Mouse (Mus musculus) megakaryocyte progenitor cell, adult 5-6 weeks (primary cell): Measurements from ENCODE around the gene Sod1. TPM values are rescaled to one million over a fixed set of nuclear protein-coding genes. Genes with fewer than 3 reads are reported as not detected.

ENCODE experiments used
- ATAC-seq: replicated peaks from 2 replicates; pipeline ENCODE4 v1.8.0; 2016; ENCODE audit warnings: mild to moderate bottlenecking, moderate TSS enrichment, inconsistent platforms; ENCODE audit not compliant: poor library complexity
- total RNA-seq, 2 experiments: library from RNA; stranded (forward) in 1 of 2; stranded (reverse) in 1 of 2; fragments of 157-497, 149-512 nt in 1 of 2; fragments of 200-1000 nt in 1 of 2; gene quantifications; 2 replicates each; pipeline versions ENCODE4 v1.2.3 to v1.2.4; 2015 to 2017

The Sod1 gene
- total RNA-seq (2015) (577 and 581 TPM in 2 replicates), total RNA-seq (2017) (672 and 752 TPM in 2 replicates)

DNA sequence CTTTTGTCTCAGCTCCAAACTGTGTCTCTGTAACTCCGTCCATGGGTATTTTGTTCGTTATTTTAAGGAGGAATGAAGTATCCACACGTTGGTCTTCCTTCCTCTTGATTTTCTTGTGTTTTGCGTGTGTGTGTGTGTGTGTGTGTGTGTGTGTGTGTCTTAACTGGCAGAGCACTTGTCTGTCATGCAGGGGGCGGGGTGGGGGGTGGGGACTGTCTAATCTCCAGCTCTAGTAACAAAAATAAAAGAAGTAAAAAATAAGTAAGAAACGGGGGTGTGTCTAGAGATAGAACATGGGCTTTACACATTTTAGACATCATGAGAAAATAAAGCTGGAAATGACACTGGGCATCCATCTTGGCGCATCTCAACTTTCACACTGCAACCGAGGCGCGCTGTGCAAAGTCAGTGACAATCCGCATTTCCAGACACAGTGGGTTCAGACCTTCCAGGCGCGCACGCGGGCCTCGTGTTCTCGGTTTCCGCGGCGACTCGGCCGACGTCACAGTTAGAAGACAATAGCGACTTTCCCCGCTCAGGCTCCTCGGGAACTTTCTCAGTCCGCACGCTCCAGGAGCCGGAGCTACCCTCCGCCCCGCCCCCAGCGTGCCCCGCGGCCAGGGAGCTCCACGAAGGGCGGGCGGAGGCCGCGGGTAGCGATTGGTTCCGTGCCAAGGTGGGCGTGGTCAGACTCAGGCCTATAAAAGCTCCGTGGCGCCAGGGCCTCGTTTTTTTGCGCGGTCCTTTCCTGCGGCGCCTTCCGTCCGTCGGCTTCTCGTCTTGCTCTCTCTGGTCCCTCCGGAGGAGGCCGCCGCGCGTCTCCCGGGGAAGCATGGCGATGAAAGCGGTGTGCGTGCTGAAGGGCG, at the start of gene Sod1:
Gene Sod1, plus strand, starts transcription at position 729 of the 866 bp plus-strand sequence.
- peak; percentile 87 for ATAC-seq

DNA sequence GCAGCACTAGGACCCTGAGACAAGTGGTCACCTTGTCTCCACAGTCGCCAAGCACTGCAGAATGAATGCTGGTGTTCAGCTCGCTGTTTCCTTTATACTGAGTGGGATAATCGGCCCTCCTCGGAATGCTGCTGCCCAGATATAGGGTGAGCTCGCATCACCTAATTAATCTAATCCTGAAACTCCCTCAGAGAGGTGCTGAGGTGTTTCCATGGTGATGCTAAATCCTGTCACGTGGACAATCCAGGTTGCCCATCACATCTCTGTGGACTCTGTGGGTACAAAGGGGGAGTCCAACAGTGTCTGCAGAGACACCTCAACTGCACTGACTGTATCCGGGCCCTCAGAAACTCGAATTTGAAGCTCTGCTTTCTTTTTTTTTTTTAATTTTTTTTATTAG, 49.1 kb upstream of the Sod1 start:
- ATAC-seq: no peak

DNA sequence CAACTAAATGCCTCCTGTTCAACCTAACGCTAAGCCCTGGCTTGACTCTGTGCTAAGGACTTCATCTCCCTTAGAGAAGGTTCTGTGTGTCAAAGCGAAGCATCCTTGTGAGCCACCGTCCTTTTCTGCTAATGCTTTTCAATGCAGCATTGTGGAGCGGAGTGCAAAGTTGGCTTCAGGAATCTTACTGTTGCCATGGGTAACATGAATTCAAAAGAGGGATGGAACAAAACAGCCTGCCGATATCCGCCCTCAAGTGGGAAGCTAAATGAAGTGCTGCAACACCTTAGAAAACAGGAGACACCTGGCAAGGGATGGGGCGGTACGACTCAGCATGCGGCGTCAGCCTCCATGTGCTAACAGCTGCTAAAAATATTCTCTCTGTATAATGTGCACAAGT, 44.1 kb upstream of the Sod1 start:
- ATAC-seq: no peak

DNA sequence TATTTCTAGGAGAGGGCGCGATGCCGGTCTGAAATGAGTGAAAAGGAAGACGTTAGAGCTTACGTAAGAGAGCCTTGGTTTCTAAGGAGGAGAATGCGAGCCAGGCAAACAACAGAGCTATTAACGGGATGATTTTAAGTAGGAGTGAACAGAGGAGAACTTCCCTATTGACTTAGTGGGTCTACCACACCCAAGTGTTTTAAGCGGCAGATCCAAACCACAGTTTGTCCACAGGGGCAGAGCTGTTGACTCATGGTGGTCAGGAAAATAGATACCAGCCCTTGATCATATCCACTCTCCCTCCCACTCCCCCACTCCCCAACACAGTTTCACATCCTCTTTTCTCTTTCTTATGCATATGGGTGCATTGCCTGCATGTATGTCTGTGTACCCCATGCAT, 43.1 kb upstream of the Sod1 start:
- ATAC-seq: peak; percentile 87

DNA sequence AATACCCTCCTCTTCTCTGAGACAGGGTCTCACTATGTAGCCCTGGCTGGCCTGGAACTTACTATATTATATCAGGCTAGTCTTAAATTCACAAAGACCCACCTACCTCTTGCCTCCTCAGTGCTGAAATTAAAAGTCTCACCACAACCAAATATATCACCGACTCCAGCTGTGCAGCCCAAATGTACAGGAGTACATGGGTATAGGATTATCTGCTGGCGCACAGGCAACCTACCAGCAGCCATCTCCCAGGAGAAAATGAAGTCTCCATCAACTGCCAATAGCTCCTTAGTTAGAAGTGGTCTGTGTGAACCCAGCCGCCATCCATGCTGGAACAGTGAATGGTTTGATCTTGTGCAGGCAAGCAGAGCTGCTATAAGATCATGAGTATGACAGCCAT, 42.1 kb upstream of the Sod1 start:
- no peak for ATAC-seq

DNA sequence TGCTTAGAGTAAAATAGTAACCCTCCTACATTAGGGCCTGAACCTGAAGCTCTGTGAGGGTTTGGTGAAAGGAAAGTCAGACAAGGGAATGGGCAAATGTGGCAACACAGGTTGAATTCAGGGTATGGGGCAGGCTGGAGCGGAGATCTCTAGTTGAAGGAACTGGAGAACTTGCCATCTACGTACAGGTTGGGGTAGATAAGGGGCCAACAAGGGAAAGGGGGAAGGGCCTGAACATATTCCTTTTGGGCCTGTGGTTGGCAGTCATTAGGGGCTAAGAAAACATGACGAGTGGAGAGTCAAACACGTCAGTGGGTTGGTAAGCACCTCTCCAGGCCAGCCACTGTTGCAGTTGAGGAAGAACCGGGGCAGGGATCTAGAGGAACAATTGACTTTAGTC, 40.7 kb upstream of the Sod1 start:
- ATAC-seq: peak; percentile 5; the same call in 1 of the 2 replicates

DNA sequence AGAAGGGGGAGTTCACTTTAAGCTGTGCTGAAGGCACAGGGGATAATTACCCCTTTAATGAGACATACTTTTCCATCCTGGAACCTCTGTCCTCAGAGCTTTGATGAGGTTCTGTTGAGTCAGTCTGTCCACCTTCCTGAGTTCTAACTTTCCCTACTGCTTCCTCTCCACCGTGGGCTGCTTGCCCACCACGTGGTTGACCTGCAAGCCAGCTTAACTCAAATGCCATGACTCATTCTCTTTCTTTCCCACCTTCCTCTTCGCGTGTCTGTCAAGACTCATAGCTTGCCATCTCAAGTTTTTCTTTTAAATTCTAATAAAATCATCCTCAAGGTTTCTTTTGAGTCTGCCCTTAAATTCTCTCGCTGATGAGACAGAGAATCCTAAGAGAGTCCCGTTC, 39.6 kb upstream of the Sod1 start:
- ATAC-seq: no peak

DNA sequence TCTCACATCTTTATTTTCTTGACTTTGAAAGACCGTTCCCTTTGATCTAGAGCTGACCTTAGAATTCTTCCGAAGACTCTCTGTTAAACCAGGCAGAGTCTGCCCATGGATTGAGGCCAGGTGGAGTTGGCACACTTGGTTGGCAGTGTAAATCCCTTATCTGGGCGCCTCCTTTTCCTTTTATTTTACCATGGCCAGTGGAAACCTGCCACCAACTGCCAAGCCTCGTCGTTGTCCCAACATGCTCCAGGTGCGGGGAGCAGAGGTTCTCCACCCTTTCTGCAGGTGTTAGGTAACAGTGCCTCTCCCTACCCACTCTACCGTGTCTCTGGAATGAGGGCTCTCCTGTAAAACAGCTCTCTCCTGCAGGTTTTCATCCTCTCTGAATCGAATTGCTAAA, 38.9 kb upstream of the Sod1 start:
- no peak for ATAC-seq

DNA sequence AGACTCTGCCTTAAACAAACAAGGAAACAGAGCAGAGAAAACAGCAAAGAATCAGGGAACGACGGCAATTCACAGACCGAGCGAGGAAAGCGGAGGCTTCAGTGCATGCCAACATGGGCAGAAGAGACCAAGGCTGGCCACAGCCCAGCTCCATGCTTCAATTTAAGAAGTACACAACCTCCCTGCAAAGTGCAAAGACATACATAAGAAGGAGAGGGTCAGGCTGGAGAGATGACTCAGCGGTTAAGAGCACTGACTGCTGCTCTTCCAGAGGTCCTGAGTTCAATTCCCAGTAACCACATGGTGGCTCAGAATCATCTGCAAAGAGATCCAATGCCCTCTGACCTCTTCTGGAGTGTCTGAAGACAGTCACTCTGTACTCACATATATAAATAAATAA, 36.4 kb upstream of the Sod1 start:
- ATAC-seq: no peak

DNA sequence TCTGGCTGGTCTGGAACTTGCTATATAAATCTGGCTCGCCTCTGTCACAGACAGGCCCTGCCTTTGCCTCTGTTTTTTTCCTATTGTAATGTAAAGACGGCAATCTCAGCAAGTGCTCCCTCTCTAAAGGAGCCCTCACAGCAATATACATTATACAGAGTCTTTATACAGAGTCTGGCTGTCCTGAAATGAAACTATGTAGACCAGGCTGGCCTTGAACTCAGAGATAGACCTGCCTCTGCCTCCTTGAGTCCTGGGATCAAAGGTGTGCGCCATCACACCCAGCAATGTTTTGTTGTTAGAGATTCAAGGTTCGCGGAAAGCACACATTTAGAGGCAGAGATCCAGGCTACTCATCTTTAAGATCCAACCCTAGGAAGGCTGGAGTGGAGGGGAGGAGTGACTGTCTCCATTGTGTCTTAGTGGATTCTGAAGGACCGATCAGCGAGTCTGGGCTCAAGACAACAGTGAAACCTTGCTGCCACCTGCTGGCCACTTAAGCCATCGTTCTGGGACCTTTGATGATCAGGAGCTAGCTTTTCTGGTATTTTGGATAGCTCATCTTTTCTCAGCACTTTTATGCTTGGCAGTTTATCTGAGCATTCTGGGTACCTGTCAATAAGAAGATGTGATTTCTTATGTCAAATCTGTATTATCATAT, 34.5 kb upstream of the Sod1 start:
- peak; percentile 87 for ATAC-seq

DNA sequence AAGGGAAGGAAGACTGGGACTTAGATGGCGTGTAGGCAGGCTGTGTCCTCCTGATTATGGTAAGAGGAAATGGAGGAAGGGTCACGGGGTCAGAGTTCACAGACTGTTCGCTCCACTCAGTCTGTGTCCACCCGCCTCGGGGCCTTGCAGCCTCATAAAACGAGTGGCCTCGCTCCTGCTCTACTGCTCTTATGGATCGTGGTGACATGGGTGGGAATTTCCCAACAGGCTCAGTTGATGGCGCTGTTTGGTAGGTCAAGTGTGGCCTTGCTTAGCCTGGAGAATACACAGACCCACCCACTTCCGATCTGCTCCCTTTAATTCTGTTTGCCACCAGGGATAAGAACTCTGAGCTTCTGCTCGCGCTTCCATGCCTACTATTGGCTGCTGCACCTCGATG, 33.1 kb upstream of the Sod1 start:
- ATAC-seq: peak; percentile 89

DNA sequence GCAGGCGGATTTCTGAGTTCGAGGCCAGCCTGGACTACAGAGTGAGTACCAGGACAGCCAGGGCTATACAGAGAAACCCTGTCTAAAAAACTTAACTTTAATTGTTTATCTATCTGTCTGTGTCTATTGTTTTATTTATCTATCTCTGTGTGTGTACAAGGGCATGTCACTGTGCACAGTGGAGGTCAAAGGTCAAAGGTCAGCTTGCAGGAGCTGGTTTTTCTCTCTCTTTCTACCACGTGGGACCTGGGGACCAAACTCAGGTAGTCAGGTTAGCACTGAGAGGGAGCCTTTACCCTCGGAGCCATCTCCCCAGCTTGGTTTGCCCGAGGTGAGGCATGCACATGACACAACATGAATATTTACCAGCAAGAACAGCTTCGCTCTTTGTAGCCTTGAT, 29.3 kb upstream of the Sod1 start:
- ATAC-seq: no peak

DNA sequence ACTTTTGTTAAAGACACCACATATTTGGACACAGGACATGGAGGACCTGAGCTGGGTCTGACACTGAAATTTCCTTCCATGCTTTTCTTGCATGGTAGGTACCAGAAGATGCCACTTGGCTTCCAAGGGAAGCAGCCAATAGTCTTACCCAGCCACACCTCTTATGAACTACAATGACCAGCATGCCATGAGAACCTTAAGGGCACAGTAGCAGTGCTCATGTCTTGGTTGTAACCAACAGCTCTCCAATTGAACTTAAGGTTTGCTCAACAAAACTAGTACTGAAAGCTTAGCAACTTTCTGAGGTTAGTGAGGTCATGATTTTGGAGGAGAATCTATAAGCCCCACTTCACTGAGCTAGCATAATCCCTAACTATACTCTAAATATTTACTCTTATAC, 26.8 kb upstream of the Sod1 start:
- no peak for ATAC-seq

DNA sequence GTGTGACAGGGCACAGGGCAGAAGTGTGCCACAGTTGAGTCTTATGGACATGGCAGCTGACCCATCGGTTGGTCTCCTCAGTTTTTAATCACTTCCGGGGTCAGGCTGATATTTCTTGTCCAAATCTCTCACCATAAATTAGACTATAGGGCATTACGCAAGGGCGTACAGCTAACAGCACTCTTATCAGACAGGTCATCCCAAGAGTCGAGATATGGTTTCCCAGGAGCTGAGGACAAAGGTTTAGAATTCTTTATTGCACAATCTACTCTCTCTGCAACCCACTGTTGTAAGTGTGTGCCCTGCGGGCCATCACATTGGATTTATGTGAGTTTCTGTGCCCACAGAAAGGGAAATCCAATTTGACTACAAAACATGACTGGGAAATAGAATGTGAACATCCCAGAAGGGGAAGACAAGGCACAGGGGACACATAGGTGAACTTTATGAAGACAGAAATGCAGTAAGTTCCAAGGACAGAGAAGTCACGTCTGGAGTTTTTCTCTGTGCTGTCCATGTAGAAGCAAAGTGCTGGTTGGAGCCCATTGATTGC, 23.8 kb upstream of the Sod1 start:
- peak; percentile 4 for ATAC-seq

DNA sequence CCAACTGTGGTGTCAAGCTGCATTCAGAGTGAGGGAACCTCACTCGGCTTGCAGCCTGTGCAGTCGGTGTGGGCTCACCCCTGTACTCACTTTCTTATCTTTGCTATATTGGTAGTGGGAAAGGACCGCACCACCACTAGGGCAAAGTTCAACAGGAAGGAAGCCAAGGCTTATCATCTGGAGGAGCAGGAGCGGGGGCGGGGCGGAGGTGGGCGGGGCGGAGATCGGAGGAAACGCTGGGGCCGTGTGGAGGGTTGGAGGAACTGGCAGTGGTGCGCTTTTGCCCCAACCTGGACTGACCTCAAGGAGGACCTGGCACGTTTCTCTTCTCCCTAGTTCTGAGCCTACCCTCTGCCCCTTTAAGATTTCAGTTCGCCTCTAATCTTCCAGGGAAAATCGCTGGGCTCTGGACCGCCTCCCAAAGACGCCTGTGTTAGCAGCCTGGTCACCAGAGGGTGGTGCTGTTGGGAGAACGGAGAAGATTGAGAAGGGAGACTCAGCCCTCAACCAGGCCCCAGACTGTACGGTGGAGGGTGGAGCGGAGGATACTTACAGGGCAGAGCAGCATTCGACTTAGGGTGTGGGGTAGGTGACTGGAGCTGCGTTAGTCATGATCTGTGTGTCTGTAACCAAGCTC, 23.1 kb upstream of the Sod1 start:
- peak; percentile 71 for ATAC-seq

DNA sequence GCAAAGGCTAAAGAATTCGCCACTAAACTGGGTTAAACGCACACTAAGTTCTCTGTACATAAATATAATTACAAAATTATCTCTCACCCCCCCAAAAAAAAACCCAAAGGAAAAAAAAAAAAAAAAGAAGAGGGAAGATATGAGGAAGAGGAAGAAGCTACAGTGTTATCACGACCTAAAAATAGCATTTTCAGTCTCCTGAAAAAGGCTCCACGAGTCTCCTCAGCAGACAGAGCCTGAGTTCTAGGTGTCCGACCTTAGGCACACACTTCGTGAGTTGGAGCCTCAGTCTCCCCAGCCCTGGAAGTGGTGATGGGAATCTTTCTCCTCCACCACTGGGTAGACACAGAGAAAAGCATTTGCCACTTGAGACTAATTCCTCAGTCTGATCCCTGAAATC, 21.9 kb upstream of the Sod1 start:
- peak; percentile 0; the same call in 1 of the 2 replicates for ATAC-seq

DNA sequence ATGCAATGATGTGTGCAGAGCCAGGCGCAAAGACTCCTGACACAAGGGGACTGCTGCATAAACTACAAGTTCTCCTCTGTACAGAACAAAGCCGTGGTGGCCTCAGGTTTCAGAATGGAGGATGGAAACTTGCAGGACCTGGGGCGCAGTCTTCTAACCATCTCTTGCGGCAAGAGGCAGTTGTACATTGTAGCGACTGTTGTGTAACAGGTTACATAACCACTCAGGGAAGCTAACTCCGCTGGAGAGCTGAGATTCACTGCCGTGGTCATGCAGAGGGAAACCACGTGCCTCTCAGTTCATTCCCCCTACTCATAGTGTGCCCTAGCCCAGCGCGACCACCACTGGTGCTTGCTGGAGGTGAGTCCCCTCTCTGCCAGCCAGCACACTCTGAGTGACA, 21.4 kb upstream of the Sod1 start:
- peak; percentile 60 for ATAC-seq

DNA sequence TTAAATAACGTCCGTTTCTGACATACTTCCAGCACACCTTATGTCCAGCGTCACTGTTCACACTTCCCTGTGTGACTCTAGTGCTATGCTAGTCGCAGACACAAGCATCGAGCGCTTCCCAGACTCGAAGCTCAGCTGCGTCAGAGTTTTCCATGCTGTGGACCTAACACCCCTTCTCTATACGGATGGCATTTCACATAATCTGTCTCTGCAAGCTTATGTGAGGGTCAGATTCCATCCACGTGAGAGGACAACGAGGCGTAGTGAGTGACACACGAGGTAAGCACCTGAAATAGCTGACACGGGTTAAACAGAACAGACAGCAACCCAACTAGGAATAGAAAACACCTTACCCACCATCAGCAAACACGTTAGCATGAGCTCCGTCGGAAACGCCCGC, 18.4 kb upstream of the Sod1 start:
- ATAC-seq: no peak

DNA sequence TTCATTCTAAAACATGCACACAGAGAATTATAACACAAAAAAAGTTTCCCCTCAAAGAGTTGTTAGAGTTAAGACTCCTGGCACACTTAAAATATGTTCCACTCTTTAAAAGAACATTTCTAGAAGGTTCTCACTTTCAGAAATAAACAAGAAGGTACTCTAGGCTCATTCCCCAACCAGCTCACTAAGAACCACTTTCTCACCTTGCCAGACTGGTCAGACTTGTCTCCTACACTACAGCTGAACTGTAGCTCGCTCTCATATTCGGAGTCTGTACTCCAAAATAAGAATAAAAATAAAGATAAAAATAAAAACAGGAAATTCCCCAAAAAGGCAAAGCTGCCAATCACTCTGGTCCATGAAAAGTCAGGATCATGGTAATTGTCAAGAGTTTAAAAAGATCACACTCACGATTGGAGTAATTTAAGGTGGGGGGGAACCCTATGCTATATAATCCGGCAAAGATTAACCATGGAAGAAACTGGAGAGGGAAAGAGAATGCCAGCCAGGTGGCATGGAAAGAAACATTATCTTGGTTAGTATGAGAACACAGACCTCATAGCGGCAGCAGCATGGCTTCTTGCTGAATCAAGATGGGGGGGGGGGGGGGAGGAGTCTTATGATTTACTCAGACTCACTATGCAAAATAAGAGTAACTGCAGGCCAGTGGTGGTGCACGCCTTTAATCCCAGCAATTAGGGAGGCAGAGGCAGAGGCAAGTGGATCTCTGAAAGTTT, 17.2 kb upstream of the Sod1 start:
- ATAC-seq: no peak

DNA sequence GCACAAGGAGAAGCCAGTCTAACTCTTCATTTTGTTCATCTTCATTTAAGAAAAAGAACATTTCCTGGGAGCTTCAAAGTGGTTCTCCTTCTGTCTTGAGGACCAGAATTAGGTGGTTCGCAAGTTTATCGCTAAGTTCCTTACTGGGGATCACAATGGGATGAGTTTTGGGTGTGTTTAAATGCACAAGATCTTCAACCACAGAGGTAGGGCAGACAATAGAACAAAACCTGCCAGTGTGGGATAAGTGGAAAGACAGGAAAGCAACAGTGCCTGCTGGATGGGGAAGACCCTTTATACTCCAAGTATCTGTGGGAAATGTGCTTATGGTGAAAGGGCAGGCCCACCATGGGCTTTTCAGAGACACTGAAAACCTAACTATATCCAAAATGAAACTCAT, 15.7 kb upstream of the Sod1 start:
- ATAC-seq: no peak

DNA sequence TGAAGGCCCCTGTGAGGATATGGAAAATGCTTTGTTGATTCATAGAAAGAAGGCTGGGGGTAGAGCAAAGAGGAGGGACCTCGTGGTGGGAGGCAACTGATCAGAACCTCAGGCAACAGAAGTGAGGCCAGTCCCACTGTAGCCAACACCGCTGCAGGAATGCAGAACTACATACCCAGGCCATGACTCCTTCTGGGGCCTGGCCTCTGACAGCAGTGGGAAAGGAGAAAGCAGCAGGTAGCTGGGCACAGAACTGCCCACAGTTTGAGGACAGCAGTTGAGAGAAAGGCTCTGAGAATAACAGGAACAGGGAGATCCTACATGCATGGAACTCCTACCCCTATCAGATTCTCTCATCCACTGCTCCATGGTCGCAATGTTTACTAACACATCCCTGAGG, 11.6 kb upstream of the Sod1 start:
- ATAC-seq: no peak
